Mouse (Mus musculus): ENCODE data around the gene Gfi1b. TPM values are rescaled to one million over a fixed set of nuclear protein-coding genes. Genes with fewer than 3 reads are reported as not detected.

Gfi1b gene
- not detected for total RNA-seq (2021)
- long read RNA-seq, experiment 1, result 0 reads
- long read RNA-seq, experiment 2, result 0 reads

- no peak for DNase-seq (ENCODE audit: low spot score in 2 of 2)
- intact Hi-C loops (cut with DNase I), result no loop called here
Measured at GRCm38 (mm10) chr2:28621664-28622171, at the start of gene Gfi1b. Gene Gfi1b (minus strand): TSS chr2:28621982.

DNA sequence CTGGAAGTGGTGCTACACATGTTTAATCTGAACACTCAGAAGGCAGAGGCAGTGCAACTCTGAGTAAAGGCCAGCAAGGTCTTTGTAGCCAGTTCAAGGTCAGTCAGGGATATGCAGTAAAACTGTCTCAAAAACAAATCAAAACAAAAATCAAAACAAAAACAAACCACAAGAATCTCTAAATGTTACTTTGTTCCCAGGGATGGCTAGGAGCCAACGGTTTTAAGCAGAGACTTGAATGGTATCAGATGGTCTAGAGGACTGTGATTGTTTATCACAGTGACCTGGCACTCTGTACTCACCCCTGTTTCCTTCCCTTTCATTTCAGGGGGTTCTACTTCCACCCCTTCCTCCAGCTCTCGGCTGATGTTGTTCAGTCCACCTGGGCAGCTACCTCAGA lies 49.7 kb upstream of the Gfi1b start:
- no peak for DNase-seq (ENCODE audit: low spot score in 2 of 2)

GRCm38 (mm10) chr2:28665818-28666217 lies 44.0 kb upstream of the Gfi1b start:
- DNase-seq (ENCODE audit: low spot score in 2 of 2), result no peak
- intact Hi-C loops (cut with DNase I), result no loop called here

More for the DNA sequence above, 49.7 kb upstream of the Gfi1b start:
- intact Hi-C loops (cut with DNase I), result no loop called here

GRCm38 (mm10) chr2:28662891-28663290 lies 41.1 kb upstream of the Gfi1b start:
- no peak for DNase-seq (ENCODE audit: low spot score in 2 of 2)
- intact Hi-C loops (cut with DNase I), result no loop called here

GRCm38 (mm10) chr2:28656216-28656615 lies 34.4 kb upstream of the Gfi1b start:
- DNase-seq (ENCODE audit: low spot score in 2 of 2), result no peak

DNA sequence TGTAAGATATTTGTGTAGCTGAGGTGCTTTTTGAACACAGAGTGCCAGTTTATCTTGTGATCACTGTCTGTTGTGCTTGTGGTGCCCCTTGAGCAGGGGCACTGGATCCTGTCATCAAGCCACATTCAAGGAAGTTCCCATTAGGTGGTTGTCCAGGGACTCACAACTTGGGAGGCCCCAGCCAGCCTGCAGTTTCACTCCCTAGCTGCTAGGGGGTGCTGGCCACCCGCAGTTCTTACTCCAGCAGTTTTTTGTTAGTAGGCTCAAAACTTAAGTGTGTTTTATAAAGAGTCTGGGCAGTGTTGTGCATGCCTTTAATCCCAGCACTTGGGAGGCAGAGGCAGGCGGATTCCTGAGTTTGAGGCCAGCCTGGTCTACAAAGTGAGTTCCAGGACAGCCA lies 32.5 kb upstream of the Gfi1b start:
- DNase-seq (ENCODE audit: low spot score in 2 of 2), result no peak
- intact Hi-C loops (cut with DNase I), result no loop called here

More at GRCm38 (mm10) chr2:28656216-28656615, 34.4 kb upstream of the Gfi1b start:
- intact Hi-C loops (cut with DNase I), result no loop called here

GRCm38 (mm10) chr2:28653351-28653750 lies 31.6 kb upstream of the Gfi1b start:
- DNase-seq (ENCODE audit: low spot score in 2 of 2), result peak in 1 of 2 experiments; percentile 17
- intact Hi-C loops (cut with DNase I), result no loop called here

DNA sequence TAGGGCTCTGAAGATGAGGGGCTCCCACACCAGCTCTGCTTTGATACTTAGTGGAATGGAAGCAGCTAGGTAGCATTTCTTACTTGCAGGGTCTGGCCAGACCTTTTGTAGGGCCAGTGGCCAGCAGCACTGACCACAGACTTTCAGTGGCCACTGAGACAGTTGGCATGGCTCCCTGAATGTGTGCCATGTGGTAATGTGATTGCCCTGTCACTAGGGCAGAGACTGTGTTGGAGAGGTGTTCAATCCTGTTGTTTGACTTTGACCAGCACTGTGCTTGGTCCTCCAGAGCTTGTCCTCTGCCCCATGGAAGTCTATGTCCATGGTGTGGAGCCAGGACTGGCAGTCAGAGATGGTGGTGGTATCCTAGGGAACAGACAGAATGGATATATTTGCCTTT lies 28.7 kb upstream of the Gfi1b start:
- no peak for DNase-seq (ENCODE audit: low spot score in 2 of 2)
- intact Hi-C loops (cut with DNase I), result no loop called here

DNA sequence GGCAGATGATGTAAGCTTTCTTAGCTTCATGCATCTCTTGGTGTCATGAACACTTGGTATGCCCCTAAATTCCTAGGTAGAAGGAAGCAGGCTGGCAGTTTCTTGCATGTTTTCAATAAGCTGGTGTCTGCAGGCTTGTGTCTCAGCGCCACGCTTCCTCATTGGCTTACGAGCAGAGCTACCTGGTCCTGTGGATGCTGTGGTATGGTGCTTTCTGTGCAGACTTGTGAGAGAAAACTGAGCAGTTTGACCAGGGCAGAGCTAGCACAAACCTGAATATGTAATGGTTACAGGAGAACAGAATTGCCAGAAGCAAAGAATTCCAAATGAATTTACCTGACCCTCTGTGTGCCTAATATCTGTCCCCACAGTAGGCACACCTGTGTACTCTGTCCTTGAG lies 21.3 kb upstream of the Gfi1b start:
- intact Hi-C loops (cut with DNase I), result no loop called here
- no peak for DNase-seq (ENCODE audit: low spot score in 2 of 2)

GRCm38 (mm10) chr2:28641435-28641941 lies 19.7 kb upstream of the Gfi1b start:
- intact Hi-C loops (cut with DNase I), result no loop called here
- peak; percentile 30 to 36 for DNase-seq (ENCODE audit: low spot score in 2 of 2)

DNA sequence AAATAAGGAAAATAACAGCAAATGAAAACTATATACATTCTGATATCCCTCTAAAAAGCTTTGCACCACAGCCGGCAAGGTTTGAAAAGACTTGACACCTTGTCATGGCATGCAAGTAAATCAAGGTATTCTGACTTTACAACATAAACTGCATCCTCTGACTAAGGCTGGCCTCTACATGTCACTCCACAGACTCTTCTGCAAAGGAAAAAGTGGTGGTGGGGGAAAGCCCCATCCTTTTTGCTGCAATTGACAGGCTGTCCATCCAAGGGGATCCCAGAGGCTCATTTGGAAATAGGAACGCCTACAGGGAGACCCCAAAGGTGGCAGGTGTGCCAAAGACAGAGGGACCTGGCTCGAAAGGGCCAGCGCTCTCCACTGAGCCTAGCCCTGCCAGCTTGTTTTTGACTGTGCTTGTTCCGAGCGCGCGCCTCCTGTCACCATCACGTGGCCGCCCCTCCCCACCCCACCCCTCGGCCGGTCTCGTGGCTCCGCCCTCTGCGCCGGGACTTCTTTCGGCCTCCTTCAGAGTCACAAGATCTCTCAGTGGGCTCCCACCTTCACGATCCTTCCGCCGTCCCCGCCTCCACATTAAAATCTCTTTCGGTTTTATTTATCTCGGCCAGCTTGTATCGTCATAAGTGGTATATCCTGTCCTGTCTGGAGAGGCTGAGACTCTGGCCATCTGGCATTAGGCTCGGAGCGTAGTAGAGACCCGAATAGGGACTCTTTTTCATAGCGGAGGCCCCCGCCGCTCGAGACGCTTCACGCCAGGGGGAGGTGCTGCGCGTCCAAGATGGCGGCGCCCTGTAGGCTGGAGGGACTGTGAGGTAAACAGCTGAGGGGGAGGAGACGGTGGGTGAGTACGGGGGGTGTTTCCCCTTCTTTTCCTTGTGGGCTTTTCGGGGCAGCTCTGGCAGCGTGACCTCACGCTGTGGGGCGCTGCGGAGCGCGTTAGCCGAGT lies 19.0 kb upstream of the Gfi1b start, which contains the start of gene Tsc1:
Gene Tsc1, plus strand, starts transcription at position 768 of the 964 bp plus-strand sequence.
- intact Hi-C loops (cut with DNase I), result no loop called here
- peak; percentile 95 for DNase-seq (ENCODE audit: low spot score in 2 of 2)

- intact Hi-C loops (cut with DNase I), result no loop called here
- DNase-seq (ENCODE audit: low spot score in 2 of 2), result peak; percentile 15 to 30
Measured at GRCm38 (mm10) chr2:28639794-28640193, 18.0 kb upstream of the Gfi1b start.

- intact Hi-C loops (cut with DNase I), result no loop called here
- no peak for DNase-seq (ENCODE audit: low spot score in 2 of 2)
Measured at GRCm38 (mm10) chr2:28638886-28639285, 17.1 kb upstream of the Gfi1b start.

DNA sequence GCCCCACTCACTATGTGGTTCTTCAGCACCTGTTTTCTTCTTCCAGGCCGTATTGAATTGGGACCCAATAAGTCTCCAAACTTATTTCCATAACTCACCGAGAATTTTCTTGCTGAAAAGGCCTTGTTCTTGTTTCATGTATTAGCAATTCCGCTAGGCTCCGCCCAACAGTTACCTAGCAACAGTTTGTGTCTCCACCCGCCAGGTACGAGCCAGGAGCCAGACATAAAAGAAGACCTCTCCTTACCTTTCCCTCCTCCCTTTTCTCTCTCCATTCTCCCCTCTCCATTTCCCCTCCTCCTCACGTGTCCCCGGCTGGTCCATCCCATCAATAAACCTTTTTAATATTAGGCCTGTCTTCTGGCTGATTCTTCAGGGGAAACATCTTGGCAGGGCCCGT lies 16.6 kb upstream of the Gfi1b start:
- intact Hi-C loops (cut with DNase I), result no loop called here
- no peak for DNase-seq (ENCODE audit: low spot score in 2 of 2)

GRCm38 (mm10) chr2:28637106-28637845 lies 15.5 kb upstream of the Gfi1b start:
- no peak for DNase-seq (ENCODE audit: low spot score in 2 of 2)
- intact Hi-C loops (cut with DNase I), result no loop called here

GRCm38 (mm10) chr2:28635199-28635598 lies 13.4 kb upstream of the Gfi1b start:
- intact Hi-C loops (cut with DNase I), result no loop called here
- no peak for DNase-seq (ENCODE audit: low spot score in 2 of 2)

DNA sequence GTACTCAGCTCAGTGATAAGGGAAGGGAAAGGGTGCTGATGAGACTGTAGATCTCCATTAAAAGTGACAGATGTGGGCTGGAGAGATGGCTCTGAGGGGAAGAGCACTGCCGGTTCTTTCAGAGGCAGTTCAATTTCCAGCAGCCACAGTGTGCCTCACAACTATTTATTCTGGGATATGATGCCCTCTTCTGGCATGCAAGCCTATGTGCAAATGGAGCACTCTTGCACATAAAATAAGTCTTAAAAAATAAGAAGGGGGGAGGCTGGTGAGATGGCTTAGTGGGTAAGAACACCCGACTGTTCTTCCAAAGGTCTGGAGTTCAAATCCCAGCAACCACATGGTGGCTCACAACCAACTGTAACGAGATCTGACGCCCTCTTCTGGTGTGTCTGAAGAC lies 11.4 kb upstream of the Gfi1b start:
- DNase-seq (ENCODE audit: low spot score in 2 of 2), result no peak
- intact Hi-C loops (cut with DNase I), result no loop called here

GRCm38 (mm10) chr2:28632626-28633025 lies 10.8 kb upstream of the Gfi1b start:
- DNase-seq (ENCODE audit: low spot score in 2 of 2), result no peak
- intact Hi-C loops (cut with DNase I), result no loop called here

DNA sequence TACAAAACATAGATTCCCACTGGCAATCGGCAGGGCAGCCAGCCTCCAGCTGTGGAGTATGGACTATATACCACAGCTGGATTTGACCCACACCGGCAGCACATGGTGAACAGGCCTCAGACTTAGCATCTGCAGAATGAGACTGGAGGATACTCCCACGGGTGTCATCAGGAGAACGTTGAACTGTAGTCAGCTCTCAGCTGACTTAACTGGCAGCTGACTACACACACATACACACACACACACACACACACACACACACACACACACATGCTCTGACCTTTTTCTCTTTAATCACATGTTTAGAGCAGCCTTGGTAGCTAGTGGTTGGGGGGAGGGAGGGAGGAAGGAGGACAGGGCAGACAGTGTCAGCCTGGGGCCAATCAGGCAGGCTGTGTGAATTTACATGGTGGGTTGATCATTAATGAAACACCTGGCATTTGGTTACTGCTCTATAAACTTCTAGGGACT lies 8.2 kb upstream of the Gfi1b start:
- intact Hi-C loops (cut with DNase I), result no loop called here

DNA sequence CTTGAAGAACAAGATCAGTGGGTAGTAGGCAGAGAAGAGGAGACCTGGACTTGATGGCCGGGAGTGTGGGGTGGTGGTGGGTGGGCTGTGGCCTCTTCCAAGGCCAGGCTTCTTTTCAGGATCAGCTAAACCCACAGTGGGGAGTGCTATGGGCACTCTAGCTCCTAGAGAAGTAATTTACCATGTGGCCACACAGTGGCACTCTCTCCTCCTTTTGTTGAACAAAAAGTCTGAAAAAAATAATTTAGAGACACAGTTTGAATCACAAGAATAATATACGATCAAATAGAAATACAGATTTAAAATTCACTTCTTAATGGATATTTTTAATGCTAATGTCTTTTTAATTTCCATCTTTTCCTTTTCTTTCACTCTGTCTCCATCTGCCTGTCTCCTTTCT lies 6.3 kb upstream of the Gfi1b start:
- peak in 1 of 2 experiments; percentile 18 for DNase-seq (ENCODE audit: low spot score in 2 of 2)
- intact Hi-C loops (cut with DNase I), result no loop called here

More for the DNA sequence above, 8.2 kb upstream of the Gfi1b start:
- DNase-seq (ENCODE audit: low spot score in 2 of 2), result no peak
